Mouse (Mus musculus): ENCODE results near the gene Dusp3. TPM values are rescaled to one million over a fixed set of nuclear protein-coding genes. Genes with fewer than 3 reads are reported as not detected.
A peak's percentile ranks its signal among the peaks of the same experiment; 100 is the strongest.

The Dusp3 gene
- polyA plus RNA-seq, 1 experiment: 81.1 TPM

DNA sequence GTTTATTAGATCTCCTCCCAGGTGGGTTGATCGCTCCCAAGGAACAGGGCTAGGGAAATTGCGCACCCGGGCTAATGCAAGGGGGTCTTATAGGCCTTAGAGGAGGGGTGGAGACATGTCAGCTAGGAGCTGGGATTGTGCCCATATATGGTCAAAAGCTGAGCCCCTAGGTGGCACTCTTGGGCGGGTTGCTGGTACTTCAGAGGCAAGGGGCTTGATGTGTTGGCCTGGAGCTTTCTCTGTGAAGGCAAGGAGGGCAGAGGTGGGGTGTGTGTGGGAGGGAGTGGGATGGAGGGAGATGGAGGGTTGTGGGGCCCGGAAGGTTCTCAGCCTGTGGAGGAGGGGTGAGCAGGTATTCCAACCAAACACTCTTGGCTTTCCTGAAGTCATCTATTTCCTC is 40.3 kb downstream of the Dusp3 start:
- Histone ChIP-seq H3K4me2 (ENCODE audit: low read depth) (no peak overlapping the region), H3K4me3 (no peak overlapping the region), H3ac (ENCODE audit: control insufficient read depth, insufficient read length) (no peak overlapping the region), H3K79me2 (ENCODE audit: control insufficient read depth, insufficient read depth) (no peaks in the 10 kb centered on the region), H3K27me3 (ENCODE audit: control insufficient read depth, insufficient read depth, insufficient read length) (peaks cover 70% of the 10 kb centered on the region), H3K36me3 (ENCODE audit: control insufficient read depth, insufficient read depth) (no peaks in the 10 kb centered on the region)
- TF ChIP-seq MYOD1 (IDR thresholded peaks at IDR 0.05; ENCODE audit: control insufficient read depth in 1 of 3, insufficient read length in 2 of 3, low read depth in 2 of 3): no peak
- no peak for TF ChIP-seq TCF12 (IDR thresholded peaks at IDR 0.05; ENCODE audit: insufficient read depth, poor library complexity, severe bottlenecking)
- TF ChIP-seq SRF (IDR thresholded peaks at IDR 0.05; ENCODE audit: control insufficient read depth, insufficient read length, low read depth): peak; percentile 85
- TF ChIP-seq E2F4 (IDR thresholded peaks at IDR 0.05; ENCODE audit: insufficient read depth): no peak

DNA sequence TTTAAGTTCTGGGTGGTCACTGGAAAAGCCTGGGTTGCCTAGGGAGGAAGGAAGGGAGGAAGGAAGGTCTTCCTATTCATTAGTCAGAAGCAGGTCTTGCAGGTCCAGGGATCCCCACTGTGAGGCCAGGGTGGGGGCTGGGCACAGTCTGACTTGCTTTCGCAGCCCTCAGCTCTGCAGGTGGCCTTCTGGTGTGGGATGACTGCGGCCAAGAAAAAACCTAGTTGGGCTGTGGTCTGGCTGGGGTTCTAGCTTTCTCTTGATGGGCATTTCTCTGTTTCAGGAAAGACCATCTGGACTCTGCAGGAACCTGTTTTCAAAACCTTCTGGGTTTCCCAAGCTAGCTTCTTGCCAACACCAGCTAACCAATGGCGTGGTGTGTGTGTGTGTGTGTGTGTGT is 43.8 kb downstream of the Dusp3 start:
- H3K27me3 ChIP-seq (ENCODE audit: control insufficient read depth, insufficient read depth, insufficient read length): peaks cover 71% of the 10 kb centered on the region
- H3ac ChIP-seq (ENCODE audit: control insufficient read depth, insufficient read length): no peak overlapping the region
- no peaks in the 10 kb centered on the region for H3K79me2 ChIP-seq (ENCODE audit: control insufficient read depth, insufficient read depth)
- H3K4me3 ChIP-seq: no peak overlapping the region
- no peaks in the 10 kb centered on the region for H3K36me3 ChIP-seq (ENCODE audit: control insufficient read depth, insufficient read depth)
- no peak for TF ChIP-seq MYOG (IDR thresholded peaks at IDR 0.05; ENCODE audit: control insufficient read depth in 1 of 3, insufficient read depth in 1 of 3, insufficient read length in 2 of 3, low read depth in 2 of 3)
- no peak for TF ChIP-seq POLR2A (IDR thresholded peaks at IDR 0.05; ENCODE audit: insufficient read length, low read depth)
- no peak for TF ChIP-seq USF1 (IDR thresholded peaks at IDR 0.05; ENCODE audit: low read depth)
- TF ChIP-seq MAX (IDR thresholded peaks at IDR 0.05; ENCODE audit: low read depth): no peak
- TF ChIP-seq REST (IDR thresholded peaks at IDR 0.05; ENCODE audit: insufficient read depth, insufficient read length): no peak
- TF ChIP-seq TCF3 (IDR thresholded peaks at IDR 0.05; ENCODE audit: insufficient read length, low read depth): no peak
- no peak for TF ChIP-seq POLR2AphosphoS2 (IDR thresholded peaks at IDR 0.05; ENCODE audit: insufficient read length, low read depth)
- TF ChIP-seq E2F4 (IDR thresholded peaks at IDR 0.05; ENCODE audit: insufficient read depth): no peak
- TF ChIP-seq SRF (IDR thresholded peaks at IDR 0.05; ENCODE audit: control insufficient read depth, insufficient read length, low read depth): no peak
- no peak for TF ChIP-seq MYOD1 (IDR thresholded peaks at IDR 0.05; ENCODE audit: control insufficient read depth in 1 of 3, insufficient read length in 2 of 3, low read depth in 2 of 3)
- TF ChIP-seq TCF12 (IDR thresholded peaks at IDR 0.05; ENCODE audit: insufficient read depth, poor library complexity, severe bottlenecking): no peak
- no peak for TF ChIP-seq CEBPB (IDR thresholded peaks at IDR 0.05; ENCODE audit: insufficient read depth, poor library complexity, severe bottlenecking)
- no peak overlapping the region for H3K4me2 ChIP-seq (ENCODE audit: low read depth)

DNA sequence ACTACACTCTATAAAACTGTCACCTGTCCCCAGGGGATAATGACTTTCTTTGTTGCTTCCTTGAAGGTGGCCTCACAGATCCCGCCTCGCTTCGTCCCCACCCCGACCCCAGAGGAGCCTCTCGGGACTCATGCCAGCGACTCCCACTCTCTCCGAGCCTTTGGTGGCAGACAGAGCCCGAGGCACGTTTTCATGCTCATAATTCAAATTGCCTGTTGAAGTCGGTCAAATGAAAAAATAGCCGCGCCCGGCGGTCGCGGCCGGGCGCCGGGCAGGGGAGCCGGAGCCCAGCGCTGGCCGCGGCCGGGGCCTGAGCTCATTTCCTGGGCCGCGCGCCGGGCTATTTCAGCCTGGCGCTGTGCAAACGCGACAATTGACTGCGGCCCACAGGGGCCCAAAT is 49.7 kb downstream of the Dusp3 start:
- no peak overlapping the region for H3ac ChIP-seq (ENCODE audit: control insufficient read depth, insufficient read length)
- H3K36me3 ChIP-seq (ENCODE audit: control insufficient read depth, insufficient read depth): no peaks in the 10 kb centered on the region
- H3K4me2 ChIP-seq (ENCODE audit: low read depth): no peak overlapping the region
- peaks cover 67% of the 10 kb centered on the region for H3K27me3 ChIP-seq (ENCODE audit: control insufficient read depth, insufficient read depth, insufficient read length)
- H3K79me2 ChIP-seq (ENCODE audit: control insufficient read depth, insufficient read depth): no peaks in the 10 kb centered on the region
- TF ChIP-seq REST (IDR thresholded peaks at IDR 0.05; ENCODE audit: insufficient read depth, insufficient read length) (no peak), CEBPB (IDR thresholded peaks at IDR 0.05; ENCODE audit: insufficient read depth, poor library complexity, severe bottlenecking) (no peak), POLR2A (IDR thresholded peaks at IDR 0.05; ENCODE audit: insufficient read length, low read depth) (no peak), TCF3 (IDR thresholded peaks at IDR 0.05; ENCODE audit: insufficient read length, low read depth) (no peak), USF1 (IDR thresholded peaks at IDR 0.05; ENCODE audit: low read depth) (no peak), MAX (IDR thresholded peaks at IDR 0.05; ENCODE audit: low read depth) (no peak), POLR2AphosphoS2 (IDR thresholded peaks at IDR 0.05; ENCODE audit: insufficient read length, low read depth) (no peak), E2F4 (IDR thresholded peaks at IDR 0.05; ENCODE audit: insufficient read depth) (no peak), TCF12 (IDR thresholded peaks at IDR 0.05; ENCODE audit: insufficient read depth, poor library complexity, severe bottlenecking) (no peak)
- H3K4me3 ChIP-seq: no peak overlapping the region

DNA sequence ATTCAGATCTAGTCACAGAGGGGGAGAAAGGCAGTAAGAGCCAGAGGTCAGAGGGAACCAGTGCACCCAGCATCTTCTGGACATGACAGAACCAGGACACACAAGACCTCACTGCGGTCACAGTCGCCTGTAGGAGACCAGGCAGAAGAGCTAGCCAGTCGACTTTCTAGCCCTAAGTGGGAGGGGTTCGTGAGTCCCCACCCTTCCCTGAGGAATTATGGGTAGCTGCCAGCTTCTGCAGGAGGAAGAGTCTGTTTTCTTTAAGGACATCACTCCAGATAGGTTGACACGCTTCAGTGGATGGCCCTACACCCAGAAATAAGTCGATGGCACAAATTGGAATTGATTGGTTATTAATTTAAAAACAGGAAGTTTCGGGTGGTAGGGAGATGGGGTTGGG is 50.4 kb downstream of the Dusp3 start:
- Histone ChIP-seq H3K4me3 (no peak overlapping the region), H3K79me2 (ENCODE audit: control insufficient read depth, insufficient read depth) (no peaks in the 10 kb centered on the region), H3ac (ENCODE audit: control insufficient read depth, insufficient read length) (no peak overlapping the region), H3K4me2 (ENCODE audit: low read depth) (no peak overlapping the region), H3K27me3 (ENCODE audit: control insufficient read depth, insufficient read depth, insufficient read length) (peaks cover 67% of the 10 kb centered on the region), H3K36me3 (ENCODE audit: control insufficient read depth, insufficient read depth) (no peaks in the 10 kb centered on the region)
- no peak for TF ChIP-seq TCF3 (IDR thresholded peaks at IDR 0.05; ENCODE audit: insufficient read length, low read depth)
- TF ChIP-seq MYOD1 (IDR thresholded peaks at IDR 0.05; ENCODE audit: control insufficient read depth in 1 of 3, insufficient read length in 2 of 3, low read depth in 2 of 3): no peak
- no peak for TF ChIP-seq E2F4 (IDR thresholded peaks at IDR 0.05; ENCODE audit: insufficient read depth)
- TF ChIP-seq POLR2A (IDR thresholded peaks at IDR 0.05; ENCODE audit: insufficient read length, low read depth): no peak
- TF ChIP-seq CEBPB (IDR thresholded peaks at IDR 0.05; ENCODE audit: insufficient read depth, poor library complexity, severe bottlenecking): no peak

DNA sequence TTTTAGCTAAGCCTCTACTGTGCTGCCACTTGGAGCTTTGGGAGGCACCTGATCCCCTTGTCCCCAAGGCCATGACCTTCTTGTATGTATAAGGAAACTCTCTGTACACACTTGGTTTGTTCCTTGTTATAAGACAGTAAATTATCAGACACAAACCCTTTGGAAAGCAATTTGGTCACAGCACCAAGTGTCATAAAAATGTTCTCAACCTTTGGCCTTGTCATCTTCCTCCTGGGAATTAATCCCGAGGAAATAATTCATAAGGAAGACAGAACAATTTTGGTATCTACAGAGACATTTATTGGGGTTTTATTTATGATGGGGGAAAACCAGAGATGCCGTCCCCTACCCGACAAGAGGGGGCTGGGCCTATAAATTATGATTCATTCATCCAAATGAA is 51.1 kb downstream of the Dusp3 start:
- no peak overlapping the region for H3K4me3 ChIP-seq
- peaks cover 60% of the 10 kb centered on the region for H3K27me3 ChIP-seq (ENCODE audit: control insufficient read depth, insufficient read depth, insufficient read length)
- H3ac ChIP-seq (ENCODE audit: control insufficient read depth, insufficient read length): no peak overlapping the region
- no peak overlapping the region for H3K4me2 ChIP-seq (ENCODE audit: low read depth)
- TF ChIP-seq E2F4 (IDR thresholded peaks at IDR 0.05; ENCODE audit: insufficient read depth) (no peak), MYOD1 (IDR thresholded peaks at IDR 0.05; ENCODE audit: control insufficient read depth in 1 of 3, insufficient read length in 2 of 3, low read depth in 2 of 3) (no peak), POLR2AphosphoS2 (IDR thresholded peaks at IDR 0.05; ENCODE audit: insufficient read length, low read depth) (no peak), REST (IDR thresholded peaks at IDR 0.05; ENCODE audit: insufficient read depth, insufficient read length) (no peak), USF1 (IDR thresholded peaks at IDR 0.05; ENCODE audit: low read depth) (no peak), TCF3 (IDR thresholded peaks at IDR 0.05; ENCODE audit: insufficient read length, low read depth) (no peak), POLR2A (IDR thresholded peaks at IDR 0.05; ENCODE audit: insufficient read length, low read depth) (no peak), TCF12 (IDR thresholded peaks at IDR 0.05; ENCODE audit: insufficient read depth, poor library complexity, severe bottlenecking) (no peak), CEBPB (IDR thresholded peaks at IDR 0.05; ENCODE audit: insufficient read depth, poor library complexity, severe bottlenecking) (no peak), MYOG (IDR thresholded peaks at IDR 0.05; ENCODE audit: control insufficient read depth in 1 of 3, insufficient read depth in 1 of 3, insufficient read length in 2 of 3, low read depth in 2 of 3) (no peak), SRF (IDR thresholded peaks at IDR 0.05; ENCODE audit: control insufficient read depth, insufficient read length, low read depth) (no peak), MAX (IDR thresholded peaks at IDR 0.05; ENCODE audit: low read depth) (no peak)
- no peaks in the 10 kb centered on the region for H3K79me2 ChIP-seq (ENCODE audit: control insufficient read depth, insufficient read depth)
- no peaks in the 10 kb centered on the region for H3K36me3 ChIP-seq (ENCODE audit: control insufficient read depth, insufficient read depth)
